Mouse (Mus musculus): Measurements from ENCODE around the gene Vps39.

Vps39 gene

GRCm38 (mm10) chr2:120296160-120296559 is 56.8 kb downstream of the Vps39 start:
- no peak for DNase-seq (ENCODE audit: low spot score)

- no peak for DNase-seq (ENCODE audit: low spot score)
Observed at GRCm38 (mm10) chr2:120291471-120292078, 61.4 kb downstream of the Vps39 start.

- DNase-seq (ENCODE audit: low spot score), result no peak
Observed at GRCm38 (mm10) chr2:120288995-120289394, 63.9 kb downstream of the Vps39 start, which contains the start of gene Pla2g4d. Gene Pla2g4d, minus strand, starts transcription at chr2:120289197.

DNA sequence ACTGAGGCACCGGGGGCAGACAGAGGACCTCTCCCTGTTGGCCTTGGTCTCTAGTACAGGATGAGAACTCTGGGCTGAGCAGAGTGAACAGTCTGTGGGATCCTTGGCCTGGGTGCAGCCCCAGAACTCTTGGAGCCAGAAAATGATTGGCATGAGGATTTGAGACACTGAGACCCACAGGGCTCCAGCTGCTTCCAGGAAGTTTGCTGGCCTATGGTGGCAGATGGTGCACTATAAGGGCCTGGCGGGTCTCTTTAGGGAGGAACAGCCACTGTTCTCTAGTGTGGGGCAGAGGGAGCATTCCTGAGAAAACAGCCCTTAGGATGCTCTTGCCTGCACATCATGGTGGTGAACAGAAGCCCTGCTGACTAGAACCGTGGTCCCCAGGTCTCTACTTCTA is 64.5 kb downstream of the Vps39 start:
- DNase-seq (ENCODE audit: low spot score), result no peak

DNA sequence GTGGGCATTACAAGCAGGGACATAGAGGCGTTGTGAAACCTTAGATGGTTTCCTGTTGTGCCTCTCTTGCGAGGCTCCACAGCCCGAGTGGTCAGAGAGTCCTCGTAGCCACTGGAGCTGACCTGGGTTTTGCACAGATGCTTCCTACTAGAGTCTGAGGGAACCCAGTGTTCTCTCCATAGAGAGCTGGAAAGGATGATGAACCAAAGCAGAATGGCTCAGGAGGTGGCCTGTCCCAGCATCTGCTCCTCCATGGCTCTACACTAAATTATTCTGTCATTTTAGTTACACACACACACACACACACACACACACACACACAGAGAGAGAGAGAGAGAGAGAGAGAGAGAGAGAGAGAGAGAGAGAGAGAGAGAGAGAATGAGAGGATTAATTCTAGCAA is 67.3 kb downstream of the Vps39 start:
- DNase-seq (ENCODE audit: low spot score), result no peak

DNA sequence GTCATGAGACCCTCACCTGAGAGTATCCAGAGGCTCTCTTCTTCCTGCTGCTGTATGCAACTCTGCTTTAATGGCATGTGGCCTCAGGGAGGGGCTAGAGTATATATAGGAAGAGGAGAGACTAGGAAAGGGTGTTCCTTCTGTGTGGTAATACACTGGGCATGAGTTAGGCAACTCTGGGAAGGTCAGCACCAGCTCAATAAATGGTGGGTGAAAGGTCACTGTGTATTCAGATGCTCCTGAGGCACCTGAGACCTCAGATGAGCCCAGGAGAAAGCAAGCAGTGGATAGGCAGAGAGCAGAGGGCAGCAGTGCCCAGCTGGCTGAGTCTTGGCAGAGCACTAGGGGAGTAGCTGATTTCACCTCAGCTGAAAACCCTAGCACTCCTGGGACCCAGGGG is 68.2 kb downstream of the Vps39 start:
- DNase-seq (ENCODE audit: low spot score), result peak; percentile 12

DNA sequence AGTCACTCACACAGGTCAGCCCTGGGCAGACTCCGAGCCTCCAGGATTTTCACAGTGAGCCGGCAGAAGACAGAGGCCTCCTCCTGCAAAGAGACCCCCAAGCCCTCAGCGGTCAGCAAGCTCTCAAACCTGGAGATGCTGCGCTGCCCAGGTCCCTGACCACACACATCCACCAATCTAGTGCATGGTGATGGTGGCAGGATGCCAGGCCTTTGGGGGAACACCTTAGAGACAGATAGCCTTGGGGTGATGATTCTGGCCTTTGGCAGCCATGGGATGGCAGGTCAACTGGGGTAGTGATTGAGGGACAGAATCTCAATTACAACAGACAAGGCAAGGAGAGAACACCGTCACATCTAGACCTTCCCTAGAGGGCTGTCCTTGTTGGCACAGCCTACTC is 68.8 kb downstream of the Vps39 start:
- no peak for DNase-seq (ENCODE audit: low spot score)

DNA sequence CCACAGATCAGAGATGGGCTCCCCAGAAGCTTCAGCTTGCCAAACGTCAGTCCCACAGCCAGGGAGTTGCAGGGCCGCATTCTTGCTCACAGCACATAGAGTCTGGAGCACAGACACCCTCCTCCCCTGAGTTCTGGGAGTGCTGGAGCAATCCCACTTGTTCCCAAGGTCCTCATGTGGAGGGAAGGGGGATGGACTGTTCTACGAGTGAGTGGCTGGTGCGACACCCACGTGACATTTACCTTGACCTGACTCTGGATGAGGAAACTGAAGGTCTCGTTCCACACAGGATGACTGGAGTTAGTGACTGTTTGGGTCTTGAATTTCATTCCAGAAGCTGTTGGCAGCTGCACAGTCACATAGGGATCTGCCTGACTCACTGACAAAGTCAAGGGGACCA is 69.4 kb downstream of the Vps39 start:
- DNase-seq (ENCODE audit: low spot score), result no peak

- peak; percentile 18 for DNase-seq (ENCODE audit: low spot score)
Observed at GRCm38 (mm10) chr2:120281221-120281620, 71.7 kb downstream of the Vps39 start.

- DNase-seq (ENCODE audit: low spot score), result peak; percentile 61
Observed at GRCm38 (mm10) chr2:120279961-120280360, 73.0 kb downstream of the Vps39 start.

DNA sequence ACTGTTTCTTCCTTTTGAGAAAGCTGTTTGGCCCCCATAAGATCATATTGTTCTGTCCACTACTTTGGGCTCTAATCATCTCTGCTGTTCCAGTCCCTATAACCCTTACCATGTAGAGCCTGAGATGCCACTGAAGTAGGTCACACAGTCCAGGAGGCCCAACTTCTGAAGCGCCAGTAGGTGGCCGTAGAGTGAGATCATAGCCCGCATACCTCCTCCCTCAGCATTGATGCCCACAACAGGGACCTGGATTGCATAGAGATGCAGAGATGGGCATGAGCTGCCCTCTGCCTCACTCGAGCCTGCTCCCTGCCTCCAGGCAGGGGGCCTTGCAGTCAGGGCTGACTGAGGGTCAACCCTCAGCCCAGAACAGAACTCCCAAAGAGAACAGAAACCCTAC is 76.0 kb downstream of the Vps39 start:
- DNase-seq (ENCODE audit: low spot score), result no peak

- no peak for DNase-seq (ENCODE audit: low spot score)
Observed at GRCm38 (mm10) chr2:120268635-120269034, 84.3 kb downstream of the Vps39 start.

Data from adipocyte (in vitro differentiated cells).